Mouse (Mus musculus): Measurements from ENCODE around the gene Nags.
"Not testable (repeated sequence)": the region's sequence is repeated elsewhere in the genome, so short reads cannot be mapped to it uniquely, and the experiment has no call there.

DNA sequence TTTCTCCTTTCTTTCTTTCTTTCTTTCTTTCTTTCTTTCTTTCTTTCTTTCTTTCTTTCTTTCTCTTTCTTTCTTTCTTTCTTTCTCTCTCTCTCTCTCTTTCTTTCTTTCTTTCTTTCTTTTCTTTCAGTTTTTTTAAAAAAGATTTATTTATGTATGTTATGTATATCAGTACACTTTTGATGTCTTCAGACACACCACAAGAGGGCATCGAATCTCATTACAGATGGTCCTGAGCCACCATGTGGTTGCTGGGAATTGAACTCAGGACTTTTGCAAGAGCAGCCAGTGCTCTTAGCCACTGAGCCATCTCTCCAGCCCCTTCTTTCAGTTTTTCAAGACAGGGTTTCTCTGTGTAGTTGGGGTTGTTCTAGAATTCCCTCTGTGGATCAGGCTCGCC, 12.7 kb downstream of the Nags start:
- TF ChIP-seq TAL1, GATA1 (IDR thresholded peaks at IDR 0.05; ENCODE audit: low read length): not testable (repeated sequence)

All from erythroblast, embryonic 14.5 days (primary cell).